Mouse (Mus musculus) spleen, postnatal 36 days (tissue): ENCODE data around the gene Mb21d2.

Experiments
- DNase-seq, 2 experiments: peaks; one replicate each; pipeline ENCODE4 v3.0.0; 2022; ENCODE audit warnings: low spot score in 2 of 2, mixed read lengths in 1 of 2

The Mb21d2 gene

DNA sequence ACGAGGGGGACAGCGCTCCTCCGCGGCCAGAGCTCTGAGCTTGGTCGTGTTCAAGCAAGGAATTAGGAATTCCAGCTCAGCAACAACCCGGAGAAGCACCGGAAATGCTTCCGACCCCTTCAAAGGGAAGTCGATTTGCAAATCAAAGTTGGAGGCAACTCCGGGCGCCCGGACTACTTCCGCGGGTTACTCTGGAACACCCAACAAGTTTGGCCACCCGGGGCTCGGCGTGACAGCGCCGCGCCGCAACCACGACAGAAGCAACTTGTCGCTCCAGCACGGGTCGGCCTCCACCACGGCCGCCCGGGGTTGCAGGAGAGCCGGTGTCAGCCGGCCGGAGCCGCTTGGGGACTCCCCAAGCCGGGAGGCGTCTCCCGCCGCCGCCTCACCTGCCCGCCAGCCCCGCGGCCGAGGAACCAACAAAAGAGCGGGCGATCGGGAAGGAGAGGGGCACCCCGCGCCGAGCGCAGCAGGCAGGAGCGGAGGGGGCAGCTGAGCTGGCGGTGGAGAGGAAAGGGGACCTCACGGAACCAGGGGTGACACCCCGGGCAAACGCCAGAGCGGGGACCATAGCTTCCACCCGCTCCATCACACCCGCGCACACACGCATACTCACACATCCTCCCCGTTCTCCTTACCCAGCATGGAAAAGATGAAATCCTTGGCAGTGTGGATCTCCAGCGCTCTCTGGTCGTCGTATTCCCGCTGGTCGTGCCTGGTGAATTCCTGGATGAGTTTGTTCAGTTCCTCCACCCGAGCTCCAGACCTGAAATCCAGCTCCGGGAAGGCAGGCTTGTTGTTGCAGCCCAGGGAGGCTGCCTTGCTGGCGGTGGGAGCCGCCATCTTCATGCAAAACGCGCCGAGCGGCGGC lies at the start of gene Mb21d2:
TSS of gene Mb21d2 (minus strand) at position 859 of the 871 bp plus-strand sequence.
- DNase-seq: no peak

DNA sequence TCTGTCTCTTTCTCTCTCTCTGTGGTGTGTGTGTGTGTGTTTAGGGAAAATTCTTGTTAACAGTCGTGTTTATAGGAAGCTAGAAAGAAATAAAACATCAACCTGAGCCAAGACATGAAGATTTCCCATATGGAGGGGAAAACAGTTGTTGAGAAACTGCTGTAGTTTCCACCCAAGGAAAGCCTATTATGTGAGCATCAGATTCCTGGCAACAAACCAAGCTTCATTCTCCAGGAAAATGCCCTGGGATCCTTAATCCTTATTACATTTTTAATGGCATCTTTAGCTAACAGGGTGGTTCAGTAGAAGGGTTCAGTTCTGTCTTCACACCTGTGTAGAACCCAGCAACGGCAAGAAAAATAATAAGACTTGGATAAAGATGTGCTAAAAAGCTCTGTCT lies 36.8 kb upstream of the Mb21d2 start:
- no peak for DNase-seq

- DNase-seq: no peak
Measured at GRCm38 (mm10) chr16:28964048-28964447, 34.6 kb upstream of the Mb21d2 start.

DNA sequence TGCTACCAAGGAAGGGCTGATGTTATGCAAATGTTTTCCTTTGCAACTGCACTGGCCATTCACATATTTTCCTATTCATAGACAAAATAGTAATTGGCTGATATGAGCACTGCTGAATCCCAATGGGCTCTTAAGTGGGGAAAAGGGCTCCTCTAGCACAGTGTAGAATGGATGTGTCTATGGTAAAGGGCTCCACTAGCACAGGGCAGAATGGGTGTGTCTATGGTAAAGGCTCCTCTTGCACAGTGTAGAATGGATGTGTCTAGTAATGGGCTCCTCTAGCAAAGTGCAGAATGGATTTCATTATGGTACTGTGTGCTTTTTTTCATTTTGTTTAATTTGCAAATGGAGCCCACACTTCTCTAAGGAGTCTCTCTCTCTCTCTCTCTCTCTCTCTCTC lies 33.5 kb upstream of the Mb21d2 start:
- DNase-seq: no peak

GRCm38 (mm10) chr16:28949810-28950209 lies 20.3 kb upstream of the Mb21d2 start:
- no peak for DNase-seq

DNA sequence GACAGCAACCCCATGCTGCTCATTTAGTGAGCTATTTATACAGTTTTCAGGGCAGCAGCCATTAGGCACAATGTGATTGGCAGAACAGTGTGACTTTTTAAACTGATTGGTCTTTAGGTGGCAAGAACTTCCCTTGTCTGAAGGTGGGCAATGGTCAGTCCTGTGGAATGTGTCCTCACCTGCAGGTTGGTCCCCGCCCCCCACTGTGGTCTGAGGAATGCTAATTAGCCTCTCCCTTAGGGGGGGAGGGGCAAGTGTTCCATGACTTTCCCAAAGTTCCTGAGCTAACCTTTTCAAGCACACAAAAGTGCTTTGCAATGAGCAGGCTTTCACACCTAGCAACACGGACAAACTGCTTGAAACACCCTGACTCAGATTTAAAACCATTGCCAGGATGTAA lies 13.8 kb upstream of the Mb21d2 start:
- no peak for DNase-seq

DNA sequence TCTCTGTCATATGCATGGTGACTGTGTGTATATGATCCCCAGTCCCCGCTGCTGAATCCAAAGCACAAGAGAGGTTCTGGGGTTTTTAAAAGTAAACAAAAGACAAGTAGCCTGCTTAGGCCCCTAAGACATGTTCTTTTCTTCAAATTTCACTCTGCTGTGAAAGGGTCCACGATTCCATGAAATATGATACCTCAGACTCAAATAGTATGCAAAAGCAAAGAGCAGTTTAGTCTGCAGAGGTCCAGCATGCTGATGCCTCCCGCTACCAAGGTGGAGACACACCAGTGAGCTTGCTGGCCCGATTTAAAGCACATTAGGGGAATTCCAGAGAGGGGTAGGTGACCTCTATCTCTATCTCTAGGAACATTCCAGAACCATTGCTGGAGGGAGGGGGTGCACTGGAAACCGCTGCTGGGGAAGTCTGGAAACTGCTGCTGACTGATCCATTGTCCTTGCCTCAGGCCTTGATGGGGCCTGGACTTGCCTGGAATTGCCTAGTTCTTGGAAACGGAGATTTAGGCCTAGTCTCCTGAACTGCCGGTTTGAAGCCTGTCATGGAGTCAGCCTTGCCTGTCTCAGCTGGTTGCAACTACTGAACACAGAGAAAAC lies 6.8 kb upstream of the Mb21d2 start:
- no peak for DNase-seq

GRCm38 (mm10) chr16:28935701-28936100 lies 6.2 kb upstream of the Mb21d2 start:
- no peak for DNase-seq

DNA sequence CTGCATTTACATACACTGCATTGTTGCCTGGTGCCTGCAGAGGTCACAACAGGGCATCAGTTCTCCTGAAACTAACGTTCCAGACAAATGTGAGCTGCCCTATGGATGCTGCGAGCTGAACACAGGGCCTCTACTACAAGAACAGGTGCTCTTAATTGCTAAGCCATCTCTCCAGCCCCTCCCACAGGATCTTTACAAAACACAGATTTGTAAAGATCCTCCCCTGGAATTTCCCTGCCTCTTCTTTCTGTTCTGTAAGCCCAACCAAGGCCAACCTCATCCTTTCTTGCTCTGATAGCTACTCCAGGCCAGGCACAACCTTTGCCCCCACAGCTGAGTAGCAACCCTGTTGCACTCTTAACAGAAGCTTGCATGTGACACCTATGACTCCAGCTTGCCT lies 1.7 kb upstream of the Mb21d2 start:
- no peak for DNase-seq

GRCm38 (mm10) chr16:28930426-28930825 lies 953 bp upstream of the Mb21d2 start:
- no peak for DNase-seq

DNA sequence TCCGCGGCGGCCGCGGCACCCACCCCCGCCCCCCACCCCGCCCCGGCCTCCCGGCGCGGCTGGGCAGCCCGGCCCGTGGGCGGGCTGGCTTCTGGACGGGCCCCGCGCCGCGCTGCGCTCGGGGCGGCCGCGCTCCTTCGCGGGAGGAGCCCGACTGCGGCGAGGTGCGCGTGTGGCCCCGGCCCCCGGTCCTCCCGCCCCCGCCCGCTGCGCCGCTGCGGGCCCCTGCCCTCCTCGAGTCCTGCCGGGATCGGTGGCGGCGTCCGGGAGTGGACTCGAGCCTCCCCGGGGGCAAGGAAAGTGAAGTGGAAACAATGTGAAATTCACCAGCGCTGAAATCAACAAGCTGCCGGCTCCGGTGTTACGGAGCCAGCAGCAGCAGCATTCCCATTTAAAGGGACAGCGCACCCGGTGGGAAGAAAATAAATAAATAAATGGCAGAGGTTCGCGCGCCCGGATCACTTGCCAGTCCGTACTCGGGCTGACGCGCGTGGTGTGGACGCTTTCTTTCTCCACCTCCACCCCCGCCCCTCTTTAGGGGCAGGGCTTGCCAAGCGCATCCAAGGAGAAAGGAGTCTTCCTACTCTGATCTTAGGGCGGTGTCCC lies 316 bp upstream of the Mb21d2 start:
- no peak for DNase-seq

- DNase-seq: no peak
Measured at GRCm38 (mm10) chr16:28928466-28928814, 1.0 kb downstream of the Mb21d2 start.

DNA sequence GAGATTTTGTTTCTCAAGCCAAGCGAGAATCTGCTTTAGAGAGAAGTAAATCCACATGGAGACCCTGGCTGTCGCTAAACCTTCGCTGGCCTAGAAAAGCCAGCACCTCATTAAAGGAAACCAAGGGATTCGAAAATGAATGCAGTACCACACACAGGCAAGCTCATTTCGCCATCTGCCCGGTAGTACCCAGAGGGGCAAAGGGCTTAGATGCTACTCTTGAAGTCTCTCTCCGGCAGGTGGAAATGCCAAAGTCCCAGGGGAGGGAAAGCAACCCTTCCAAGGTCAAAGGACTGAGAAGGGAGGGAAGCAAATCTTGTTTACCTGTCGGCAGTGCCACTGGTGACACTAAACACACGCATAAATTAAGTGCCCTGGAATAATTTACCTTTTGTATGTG lies 2.1 kb downstream of the Mb21d2 start:
- DNase-seq: no peak

DNA sequence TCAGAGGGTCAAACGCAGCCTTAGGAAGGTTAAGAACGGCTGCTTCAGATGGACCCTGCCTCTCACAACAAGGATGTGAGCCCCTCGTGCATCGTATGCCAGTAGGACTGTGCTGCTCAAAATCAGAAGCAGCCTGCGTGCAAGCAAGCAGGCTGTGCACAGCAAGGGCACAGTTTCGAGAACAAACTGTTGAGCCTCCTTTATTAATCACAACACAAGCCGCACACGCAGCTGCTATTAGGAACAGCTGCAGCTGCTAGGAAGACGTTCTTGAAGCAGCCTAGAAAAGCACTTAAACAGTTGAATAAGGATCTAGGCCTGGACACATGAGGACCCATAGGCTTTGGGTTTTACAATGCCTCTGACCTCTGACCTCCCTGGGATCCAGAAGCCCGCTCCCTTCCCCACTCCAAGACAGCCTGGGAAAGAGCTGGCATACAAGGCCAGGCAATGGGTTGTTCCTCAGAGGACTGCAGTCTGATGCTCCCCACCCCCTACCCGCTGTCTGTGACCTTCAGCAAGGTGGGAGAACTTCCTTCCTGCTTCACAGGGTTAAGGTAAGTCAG lies 10.1 kb downstream of the Mb21d2 start:
- no peak for DNase-seq

DNA sequence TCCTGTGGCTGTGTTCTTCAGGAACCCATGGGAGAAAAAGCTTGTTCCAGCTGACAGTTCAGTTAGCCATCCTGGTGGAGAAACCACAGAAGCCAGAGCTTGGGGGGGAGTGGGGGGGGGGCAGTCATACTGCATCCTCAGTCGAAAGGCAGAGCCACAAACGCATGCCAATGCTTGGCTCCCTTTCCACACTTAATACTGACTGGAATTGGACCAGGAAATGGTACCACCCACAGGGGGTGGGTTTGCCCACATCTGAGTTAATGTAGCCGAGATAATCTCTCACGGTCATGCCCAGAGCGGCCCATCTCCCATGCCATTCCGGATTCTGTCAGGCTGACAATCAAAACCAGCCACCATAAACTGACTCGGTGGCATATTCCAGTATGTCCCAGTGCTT lies 14.1 kb downstream of the Mb21d2 start:
- DNase-seq: no peak

GRCm38 (mm10) chr16:28914709-28915108 lies 14.8 kb downstream of the Mb21d2 start:
- DNase-seq: no peak

DNA sequence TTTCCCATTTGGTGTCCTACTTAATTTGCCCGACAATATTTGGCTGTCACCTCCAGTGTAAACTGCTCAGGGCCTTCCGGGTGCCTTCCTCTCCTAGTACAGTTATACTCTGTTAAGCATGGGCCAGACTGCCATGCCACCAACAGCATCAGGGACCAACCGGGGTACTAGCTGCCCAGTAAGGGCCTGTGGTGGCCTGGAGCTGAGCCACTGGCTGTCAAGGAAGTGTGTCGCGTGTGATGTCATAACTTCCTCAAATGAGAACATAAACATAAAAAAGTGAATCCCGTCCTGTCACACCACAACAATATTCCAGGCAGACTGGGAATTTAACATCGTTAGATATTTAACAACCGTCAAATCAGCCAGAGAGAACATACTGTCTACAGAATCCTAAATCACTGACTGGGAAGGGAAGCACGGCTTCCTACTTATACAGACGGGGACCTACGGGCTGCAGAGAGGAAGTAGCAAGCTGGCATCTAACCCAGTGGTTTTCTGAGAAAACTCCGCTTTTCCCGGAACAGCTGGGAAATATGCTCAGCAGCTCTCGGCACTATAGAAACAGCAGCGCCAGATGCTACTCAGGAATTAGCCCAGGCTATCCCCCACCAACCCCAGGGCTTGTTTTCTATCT lies 17.9 kb downstream of the Mb21d2 start:
- no peak for DNase-seq

- no peak for DNase-seq
Measured at GRCm38 (mm10) chr16:28906370-28907275, 22.9 kb downstream of the Mb21d2 start.

DNA sequence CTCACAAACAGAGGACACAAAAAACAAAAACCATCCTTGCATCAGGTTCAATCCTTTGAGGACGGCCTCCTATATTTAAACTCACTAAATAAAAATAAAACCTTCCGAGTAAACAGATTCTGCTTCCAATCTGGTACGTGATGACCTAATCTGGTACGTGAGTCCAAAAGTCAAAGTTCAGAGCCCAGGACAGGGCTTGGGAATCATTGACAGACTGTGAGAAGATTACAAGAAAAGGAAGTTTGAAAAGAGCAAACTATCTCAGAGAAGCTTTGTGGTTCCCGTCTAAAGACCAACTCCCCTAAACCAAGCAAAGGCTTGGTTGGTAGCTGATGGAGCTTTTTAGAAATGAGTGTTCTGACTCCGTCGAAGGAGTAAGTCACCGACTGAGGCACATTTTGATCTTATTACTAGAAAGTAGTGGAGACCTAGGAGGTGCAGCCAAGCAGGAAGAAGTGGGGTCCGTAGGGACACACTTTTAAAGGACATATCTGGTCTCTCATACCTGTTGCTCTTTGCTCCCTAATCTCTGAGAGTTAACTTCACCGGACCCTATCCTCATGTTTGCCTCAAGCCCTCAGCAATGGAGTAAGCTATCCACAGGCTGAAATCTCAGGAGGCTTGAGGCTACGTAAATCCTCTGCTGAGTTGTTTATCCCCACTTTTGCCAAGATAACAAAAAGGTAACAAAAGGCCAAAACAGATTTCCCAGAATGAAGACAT lies 23.7 kb downstream of the Mb21d2 start:
- no peak for DNase-seq
